19 mouse cellular contexts compared by ENCODE assay signal in the genomic region with DNA sequence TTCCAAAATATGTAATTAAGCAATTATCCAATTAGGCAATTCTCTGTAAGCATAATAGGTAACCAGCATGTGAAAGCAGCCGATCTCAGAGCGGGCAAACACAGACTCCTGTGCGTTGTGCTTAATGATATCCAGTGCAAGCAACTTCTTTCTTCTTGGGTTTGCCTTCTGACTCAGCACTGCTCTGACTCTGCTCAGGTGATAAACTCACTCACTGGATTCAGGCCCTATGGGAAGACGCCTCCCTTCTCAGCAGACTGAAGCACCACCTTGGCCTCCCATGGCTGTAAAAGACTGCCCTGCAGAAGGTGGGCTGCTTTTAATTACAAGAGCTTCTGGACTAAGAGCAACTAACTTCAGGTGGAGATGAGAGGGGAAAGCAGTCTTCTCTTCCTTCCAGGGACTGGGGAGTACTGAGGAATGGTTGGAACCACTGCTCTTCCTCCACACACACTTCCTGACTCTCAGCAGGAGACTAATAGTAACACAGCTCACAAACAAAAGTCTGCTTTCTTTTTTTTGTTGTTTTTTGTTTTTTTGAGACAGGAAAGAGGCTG. TPM values are rescaled to one million over a fixed set of nuclear protein-coding genes. Genes with fewer than 3 reads are reported as not detected.
DNase-seq lines count a peak whose midpoint lies in the region; ATAC-seq and TF ChIP-seq lines count a peak whose summit lies in the region.
"Had no signal": no experiment of that assay in that cellular context is flagged by ENCODE, and none has a peak within 500 bp of the region (broad histone marks: within the 10 kb centered on the region; RNA-seq: fewer than 3 reads in every experiment).

No protein-coding gene starts in this region.

- H3K9me3 ChIP-seq in hindbrain, embryonic 15.5 days = no peaks in the 10 kb centered on the region
- H3K9me3 ChIP-seq in hindbrain, embryonic 10.5 days = no peaks in the 10 kb centered on the region
- no peaks in the 10 kb centered on the region for H3K9me3 ChIP-seq in ES-Bruce4 (replicated peaks; ENCODE audit: control insufficient read depth, insufficient read depth, low read length, poor library complexity, severe bottlenecking)
- H3K9me3 ChIP-seq in stomach, embryonic 15.5 days = no peaks in the 10 kb centered on the region
- H3K9me3 ChIP-seq in forebrain, embryonic 15.5 days = no peaks in the 10 kb centered on the region
- no peaks in the 10 kb centered on the region for H3K9me3 ChIP-seq in midbrain, embryonic 15.5 days
- H3K9me3 ChIP-seq: neural tube, embryonic 15.5 days had no signal

- H3K27me3 ChIP-seq in hindbrain, embryonic 15.5 days = no peaks in the 10 kb centered on the region
- no peaks in the 10 kb centered on the region for H3K27me3 ChIP-seq in hindbrain, embryonic 10.5 days (ENCODE audit: insufficient read depth, poor library complexity, severe bottlenecking)
- H3K27me3 ChIP-seq in ES-Bruce4 (ENCODE audit: control insufficient read depth, insufficient read depth, low read length, poor library complexity, severe bottlenecking) = no peaks in the 10 kb centered on the region
- H3K27me3 ChIP-seq in stomach, embryonic 15.5 days (replicated peaks) = no peaks in the 10 kb centered on the region
- H3K27me3 ChIP-seq in forebrain, embryonic 15.5 days = no peaks in the 10 kb centered on the region
- H3K27me3 ChIP-seq in midbrain, embryonic 15.5 days (replicated peaks) = no peaks in the 10 kb centered on the region
- H3K27me3 ChIP-seq: neural tube, embryonic 15.5 days had no signal

- H3K27ac ChIP-seq in hindbrain, embryonic 15.5 days (replicated peaks) = 0 out of 2 replicates have a peak overlapping the region, but pooled peaks have one; percentile 38
- no peak overlapping the region for H3K27ac ChIP-seq in hindbrain, embryonic 10.5 days
- peak overlapping the region; percentile 78 for H3K27ac ChIP-seq in ES-Bruce4 (ENCODE audit: insufficient read depth, low read length)
- H3K27ac ChIP-seq in stomach, embryonic 15.5 days = no peak overlapping the region
- no peak overlapping the region for H3K27ac ChIP-seq in forebrain, embryonic 15.5 days (replicated peaks)
- H3K27ac ChIP-seq in midbrain, embryonic 15.5 days = no peak overlapping the region
- H3K27ac ChIP-seq: hindbrain, embryonic 14.5 days; layer of hippocampus, adult 2 months; neural tube, embryonic 15.5 days had no signal

- TF ChIP-seq CTCF in ES-Bruce4 (IDR thresholded peaks at IDR 0.05; ENCODE audit: low read depth, low read length) = no peak

- no peak overlapping the region for H3K4me2 ChIP-seq in hindbrain, embryonic 15.5 days
- no peak overlapping the region for H3K4me2 ChIP-seq in stomach, embryonic 15.5 days
- H3K4me2 ChIP-seq in forebrain, embryonic 15.5 days (replicated peaks) = no peak overlapping the region
- H3K4me2 ChIP-seq in midbrain, embryonic 15.5 days = no peak overlapping the region
- H3K4me2 ChIP-seq: hindbrain, embryonic 14.5 days; midbrain, embryonic 11.5 days; neural tube, embryonic 15.5 days had no signal

- 92% methylated on average over 4 of the region's 4 CpGs for WGBS in hindbrain, embryonic 15.5 days
- WGBS in hindbrain, embryonic 10.5 days = 87% methylated on average over 4 of the region's 4 CpGs
- 74% methylated on average over 4 of the region's 4 CpGs for WGBS in stomach, embryonic 15.5 days
- 76% methylated on average over 4 of the region's 4 CpGs for WGBS in forebrain, embryonic 15.5 days
- 93% methylated on average over 4 of the region's 4 CpGs for WGBS in midbrain, embryonic 15.5 days

- TF ChIP-seq EP300 in ES-Bruce4 (IDR thresholded peaks at IDR 0.05; ENCODE audit: insufficient read depth, low read depth, low read length) = no peak

- H3K4me3 ChIP-seq in hindbrain, embryonic 15.5 days = no peak overlapping the region
- no peak overlapping the region for H3K4me3 ChIP-seq in hindbrain, embryonic 10.5 days
- H3K4me3 ChIP-seq in ES-Bruce4 (ENCODE audit: low read depth, low read length) = no peak overlapping the region
- H3K4me3 ChIP-seq in stomach, embryonic 15.5 days (replicated peaks) = no peak overlapping the region
- no peak overlapping the region for H3K4me3 ChIP-seq in forebrain, embryonic 15.5 days
- H3K4me3 ChIP-seq in midbrain, embryonic 15.5 days = no peak overlapping the region
- H3K4me3 ChIP-seq: layer of hippocampus, adult 2 months; neural tube, embryonic 15.5 days had no signal

- no peak for DNase-seq in hindbrain, embryonic 10.5 days (ENCODE audit: low spot score)
- peak; percentile 90 for DNase-seq in R1 (ENCODE audit: low read depth, low spot score)
- DNase-seq in lung, postnatal 25 days (ENCODE audit: low spot score) = no peak
- DNase-seq: adrenal gland, postnatal 36 days; cerebellum, adult 11-12 months; cerebellum, postnatal 25 days; kidney, postnatal 25 days; lung, postnatal 10 days; right cerebral cortex, adult 18-20 months had no signal

- no peak for ATAC-seq in hindbrain, embryonic 15.5 days (ENCODE audit: low FRiP score, low read depth)
- peak; percentile 37; the same call in 1 of the 2 replicates for ATAC-seq in stomach, embryonic 15.5 days (ENCODE audit: insufficient read depth, low FRiP score, low read depth)
- no peak for ATAC-seq in forebrain, embryonic 15.5 days (replicated peaks)
- ATAC-seq in midbrain, embryonic 15.5 days (replicated peaks) = no peak
- ATAC-seq: forebrain, embryonic 14.5 days had no signal

- TF ChIP-seq POLR2A in ES-Bruce4 (IDR thresholded peaks at IDR 0.05; ENCODE audit: insufficient read depth, low read length) = no peak

- H3K4me1 ChIP-seq in hindbrain, embryonic 15.5 days (replicated peaks) = peaks cover 3% of the 10 kb centered on the region; the same call in 1 of the 2 replicates
- peaks cover 8% of the 10 kb centered on the region; the same call in 1 of the 2 replicates for H3K4me1 ChIP-seq in hindbrain, embryonic 10.5 days (replicated peaks)
- peaks cover 8% of the 10 kb centered on the region for H3K4me1 ChIP-seq in ES-Bruce4 (ENCODE audit: control insufficient read depth, insufficient read depth, low read length)
- H3K4me1 ChIP-seq in stomach, embryonic 15.5 days = peaks cover 6% of the 10 kb centered on the region; the same call in 1 of the 2 replicates
- H3K4me1 ChIP-seq in forebrain, embryonic 15.5 days = 0 out of 2 replicates have a peak, but pooled peaks cover 2% of the 10 kb centered on the region
- H3K4me1 ChIP-seq in midbrain, embryonic 15.5 days = no peaks in the 10 kb centered on the region
- H3K4me1 ChIP-seq: neural tube, embryonic 15.5 days had no signal

- H3K9ac ChIP-seq in hindbrain, embryonic 15.5 days = no peak overlapping the region
- H3K9ac ChIP-seq in ES-Bruce4 (ENCODE audit: low read depth, poor library complexity, severe bottlenecking) = no peak overlapping the region
- H3K9ac ChIP-seq in stomach, embryonic 15.5 days = no peak overlapping the region
- H3K9ac ChIP-seq in forebrain, embryonic 15.5 days (replicated peaks) = no peak overlapping the region
- H3K9ac ChIP-seq in midbrain, embryonic 15.5 days = no peak overlapping the region
- H3K9ac ChIP-seq: hindbrain, embryonic 14.5 days; neural tube, embryonic 15.5 days had no signal

- H3K36me3 ChIP-seq in hindbrain, embryonic 15.5 days = no peaks in the 10 kb centered on the region
- H3K36me3 ChIP-seq in hindbrain, embryonic 10.5 days = no peaks in the 10 kb centered on the region
- no peaks in the 10 kb centered on the region for H3K36me3 ChIP-seq in ES-Bruce4 (ENCODE audit: control insufficient read depth, insufficient read depth, low read length, poor library complexity, severe bottlenecking)
- no peaks in the 10 kb centered on the region for H3K36me3 ChIP-seq in stomach, embryonic 15.5 days
- no peaks in the 10 kb centered on the region for H3K36me3 ChIP-seq in forebrain, embryonic 15.5 days
- H3K36me3 ChIP-seq in midbrain, embryonic 15.5 days (replicated peaks) = no peaks in the 10 kb centered on the region

RNA-seq across cellular contexts. Expression of a gene that starts 36.8 kb away (rescaled TPM):
- 13.7 and 23.2 TPM in 2 replicates for polyA plus RNA-seq in hindbrain, embryonic 15.5 days (2015; fragmentation: Nextera tagmentation; extraction: Ambion mirVana)
- polyA plus RNA-seq in hindbrain, embryonic 10.5 days (2016; fragmentation: Nextera tagmentation; extraction: Ambion mirVana) = 15.1 and 29.1 TPM in 2 replicates
- 11.7 and 12.3 TPM in 2 replicates for polyA plus RNA-seq in ES-Bruce4 (2011; ENCODE audit: insufficient read depth, insufficient read length, low read depth, missing spikeins)
- polyA plus RNA-seq in stomach, embryonic 15.5 days (2015; fragmentation: Nextera tagmentation; extraction: Ambion mirVana) = 0.97 and 1.1 TPM in 2 replicates
- polyA plus RNA-seq in forebrain, embryonic 15.5 days (2015; fragmentation: Nextera tagmentation; extraction: Ambion mirVana) = 9.5 and 14.7 TPM in 2 replicates
- polyA plus RNA-seq in midbrain, embryonic 15.5 days (2015; fragmentation: Nextera tagmentation; extraction: Ambion mirVana) = 17.4 and 20.4 TPM in 2 replicates

RNA-seq across cellular contexts. Expression of a gene that starts 40.9 kb away (rescaled TPM):
- 69.8 and 78.1 TPM in 2 replicates for polyA plus RNA-seq in hindbrain, embryonic 15.5 days (2015; fragmentation: Nextera tagmentation; extraction: Ambion mirVana)
- 9.5 and 16.9 TPM in 2 replicates for polyA plus RNA-seq in hindbrain, embryonic 10.5 days (2016; fragmentation: Nextera tagmentation; extraction: Ambion mirVana)
- 23.1 and 31.8 TPM in 2 replicates for polyA plus RNA-seq in ES-Bruce4 (2011; ENCODE audit: insufficient read depth, insufficient read length, low read depth, missing spikeins)
- 13.5 and 14.5 TPM in 2 replicates for polyA plus RNA-seq in stomach, embryonic 15.5 days (2015; fragmentation: Nextera tagmentation; extraction: Ambion mirVana)
- polyA plus RNA-seq in forebrain, embryonic 15.5 days (2015; fragmentation: Nextera tagmentation; extraction: Ambion mirVana) = 53.4 and 55.6 TPM in 2 replicates
- 66.1 and 68.0 TPM in 2 replicates for polyA plus RNA-seq in midbrain, embryonic 15.5 days (2015; fragmentation: Nextera tagmentation; extraction: Ambion mirVana)

Comparison
In these comparisons a context has a peak if more than half of its experiments do, and no peak if none do; other contexts are left out.
1. H3K27ac ChIP-seq: peak in hindbrain, embryonic 15.5 days (single experiment) and ES-Bruce4 (single experiment); none in hindbrain, embryonic 10.5 days (single experiment), stomach, embryonic 15.5 days (single experiment), forebrain, embryonic 15.5 days (single experiment) and midbrain, embryonic 15.5 days (single experiment).